Mouse (Mus musculus) hindbrain, embryonic 10.5 days (tissue): ENCODE measurements around the gene Runx2. TPM values are rescaled to one million over a fixed set of nuclear protein-coding genes. Genes with fewer than 3 reads are reported as not detected.

Experiments used
- DNase-seq: peaks from one replicate; pipeline ENCODE4 v3.0.0-alpha.2; 2017; ENCODE audit warnings: low spot score
- H3K27ac ChIP-seq: fragments of 300-500 bp; sonication (generic); 2 replicates; pipeline ENCODE4 v1.5.1; 2016; ENCODE audit warnings: mild to moderate bottlenecking, moderate library complexity
- H3K27me3 ChIP-seq: fragments of 300-500 bp; sonication (generic); 2 replicates; pipeline ENCODE4 v1.6.1; 2016; ENCODE audit warnings: mild to moderate bottlenecking; ENCODE audit not compliant: poor library complexity, insufficient read depth, severe bottlenecking
- H3K36me3 ChIP-seq: fragments of 300-500 bp; sonication (generic); 2 replicates; pipeline ENCODE4 v1.6.1; 2016; ENCODE audit warnings: mild to moderate bottlenecking, moderate library complexity
- H3K4me1 ChIP-seq: fragments of 300-500 bp; sonication (generic); replicated peaks from 2 replicates; pipeline ENCODE4 v1.6.1; 2016; ENCODE audit warnings: mild to moderate bottlenecking
- H3K4me3 ChIP-seq: fragments of 300-500 bp; sonication (generic); 2 replicates; pipeline ENCODE4 v1.5.1; 2016; ENCODE audit warnings: mild to moderate bottlenecking, moderate library complexity
- H3K9me3 ChIP-seq: fragments of 300-500 bp; sonication (generic); 2 replicates; pipeline ENCODE4 v1.6.1; 2016; ENCODE audit warnings: mild to moderate bottlenecking, moderate library complexity
- WGBS: fragments of 180-500 bp; shearing (Covaris S2); methylation state at CpG from one replicate; pipeline ENCODE4 v1.1.7; 2016; 5-methylcytosine and 5-hydroxymethylcytosine counted together
- polyA plus RNA-seq: library from polyadenylated mRNA; unstranded; fragments of >200 nt; fragmentation: Nextera tagmentation; extraction: Ambion mirVana; gene quantifications from 2 replicates; pipeline ENCODE4 v1.2.1, GENCODE M21; 2016

Gene Runx2
- polyA plus RNA-seq, 1 experiment from 2014 or later = 0.52 TPM

GRCm38 (mm10) chr17:44506524-44506923, 308.1 kb downstream of the Runx2 start:
- Histone ChIP-seq H3K27ac (no peak overlapping the region), H3K9me3 (no peaks in the 10 kb centered on the region), H3K4me1 (peaks cover 23% of the 10 kb centered on the region), H3K36me3 (no peaks in the 10 kb centered on the region), H3K4me3 (no peak overlapping the region), H3K27me3 (peaks cover 9% of the 10 kb centered on the region; the same call in 1 of the 2 replicates)
- peak; percentile 69 for DNase-seq
- 61% methylated on average over 3 of the region's 3 CpGs for WGBS

- WGBS = 89% methylated on average over 10 of the region's 10 CpGs
- Histone ChIP-seq H3K4me3 (no peak overlapping the region), H3K4me1 (peaks cover 20% of the 10 kb centered on the region)
These were observed 309.7 kb downstream of the Runx2 start for GRCm38 (mm10) chr17:44504794-44505317.

GRCm38 (mm10) chr17:44502176-44502575, 312.4 kb downstream of the Runx2 start:
- WGBS = 90% methylated on average over 5 of the region's 5 CpGs
- H3K9me3 ChIP-seq = peaks cover 5% of the 10 kb centered on the region; the same call in 1 of the 2 replicates
- no peak overlapping the region for H3K27ac ChIP-seq
- no peak for DNase-seq
- no peaks in the 10 kb centered on the region for H3K36me3 ChIP-seq
- H3K4me1 ChIP-seq = peaks cover 6% of the 10 kb centered on the region; the same call in 1 of the 2 replicates
- H3K27me3 ChIP-seq = peaks cover 5% of the 10 kb centered on the region; the same call in 1 of the 2 replicates
- H3K4me3 ChIP-seq = no peak overlapping the region

More at GRCm38 (mm10) chr17:44504794-44505317, 309.7 kb downstream of the Runx2 start:
- DNase-seq = no peak
- H3K27me3 ChIP-seq = peaks cover 9% of the 10 kb centered on the region; the same call in 1 of the 2 replicates
- H3K36me3 ChIP-seq = no peaks in the 10 kb centered on the region
- H3K9me3 ChIP-seq = no peaks in the 10 kb centered on the region
- no peak overlapping the region for H3K27ac ChIP-seq

GRCm38 (mm10) chr17:44500306-44500899, 314.2 kb downstream of the Runx2 start:
- Histone ChIP-seq H3K27me3 (peaks cover 5% of the 10 kb centered on the region; the same call in 1 of the 2 replicates), H3K4me1 (no peaks in the 10 kb centered on the region), H3K4me3 (no peak overlapping the region), H3K27ac (no peak overlapping the region), H3K9me3 (peaks cover 5% of the 10 kb centered on the region; the same call in 1 of the 2 replicates), H3K36me3 (no peaks in the 10 kb centered on the region)
- WGBS = 87% methylated on average over 11 of the region's 11 CpGs
- no peak for DNase-seq

- Histone ChIP-seq H3K27ac (no peak overlapping the region), H3K27me3 (no peaks in the 10 kb centered on the region), H3K36me3 (no peaks in the 10 kb centered on the region), H3K4me3 (no peak overlapping the region), H3K4me1 (no peaks in the 10 kb centered on the region; the same call in 1 of the 2 replicates), H3K9me3 (no peaks in the 10 kb centered on the region)
- no peak for DNase-seq
- WGBS = 78% methylated on average over 11 of the region's 11 CpGs
These were observed 324.3 kb downstream of the Runx2 start for GRCm38 (mm10) chr17:44490164-44490794.

GRCm38 (mm10) chr17:44489346-44489745, 325.3 kb downstream of the Runx2 start:
- Histone ChIP-seq H3K4me3 (no peak overlapping the region), H3K9me3 (no peaks in the 10 kb centered on the region), H3K27me3 (no peaks in the 10 kb centered on the region), H3K36me3 (no peaks in the 10 kb centered on the region), H3K4me1 (no peaks in the 10 kb centered on the region; the same call in 1 of the 2 replicates), H3K27ac (no peak overlapping the region)
- no peak for DNase-seq
- WGBS = 89% methylated on average over 6 of the region's 6 CpGs

- Histone ChIP-seq H3K9me3 (no peaks in the 10 kb centered on the region), H3K27ac (no peak overlapping the region), H3K4me1 (no peaks in the 10 kb centered on the region; the same call in 1 of the 2 replicates), H3K36me3 (no peaks in the 10 kb centered on the region), H3K27me3 (no peaks in the 10 kb centered on the region), H3K4me3 (no peak overlapping the region)
- DNase-seq = no peak
- WGBS = 83% methylated on average over 10 of the region's 10 CpGs
These were observed 326.9 kb downstream of the Runx2 start for GRCm38 (mm10) chr17:44487514-44488244.

- DNase-seq = no peak
- whole genome bisulfite sequencing = 88% methylated on average over 5 of the region's 5 CpGs
- Histone ChIP-seq H3K27ac (no peak overlapping the region), H3K9me3 (no peaks in the 10 kb centered on the region), H3K4me3 (no peak overlapping the region), H3K27me3 (no peaks in the 10 kb centered on the region), H3K36me3 (no peaks in the 10 kb centered on the region), H3K4me1 (no peaks in the 10 kb centered on the region; the same call in 1 of the 2 replicates)
These were observed 329.3 kb downstream of the Runx2 start for GRCm38 (mm10) chr17:44485337-44485736.

- Histone ChIP-seq H3K36me3 (no peaks in the 10 kb centered on the region), H3K27ac (no peak overlapping the region), H3K9me3 (no peaks in the 10 kb centered on the region), H3K4me3 (no peak overlapping the region), H3K27me3 (no peaks in the 10 kb centered on the region), H3K4me1 (0 out of 2 replicates have a peak, but pooled peaks cover under 1% of the 10 kb centered on the region)
- 52% methylated on average over 5 of the region's 5 CpGs for WGBS
- no peak for DNase-seq
These were observed 334.7 kb downstream of the Runx2 start for GRCm38 (mm10) chr17:44479918-44480317.

- WGBS = 80% methylated on average over 4 of the region's 4 CpGs
- Histone ChIP-seq H3K36me3 (no peaks in the 10 kb centered on the region), H3K4me3 (no peak overlapping the region), H3K9me3 (no peaks in the 10 kb centered on the region), H3K4me1 (0 out of 2 replicates have a peak, but pooled peaks cover 4% of the 10 kb centered on the region), H3K27ac (no peak overlapping the region), H3K27me3 (no peaks in the 10 kb centered on the region)
- DNase-seq = no peak
These were observed 335.1 kb downstream of the Runx2 start for GRCm38 (mm10) chr17:44479491-44479890.

GRCm38 (mm10) chr17:44475910-44476309, 338.7 kb downstream of the Runx2 start:
- no peak overlapping the region for H3K27ac ChIP-seq
- WGBS = 96% methylated on average over 8 of the region's 8 CpGs

GRCm38 (mm10) chr17:44474280-44474679, 340.3 kb downstream of the Runx2 start:
- no peaks in the 10 kb centered on the region for H3K36me3 ChIP-seq
- no peak overlapping the region for H3K27ac ChIP-seq
- H3K27me3 ChIP-seq = no peaks in the 10 kb centered on the region
- DNase-seq = no peak
- no peak overlapping the region for H3K4me3 ChIP-seq
- no peaks in the 10 kb centered on the region for H3K9me3 ChIP-seq
- WGBS = 68% methylated on average over 3 of the region's 3 CpGs
- H3K4me1 ChIP-seq = 0 out of 2 replicates have a peak, but pooled peaks cover 5% of the 10 kb centered on the region

More at GRCm38 (mm10) chr17:44475910-44476309, 338.7 kb downstream of the Runx2 start:
- DNase-seq = no peak
- 0 out of 2 replicates have a peak, but pooled peaks cover 5% of the 10 kb centered on the region for H3K4me1 ChIP-seq
- no peaks in the 10 kb centered on the region for H3K9me3 ChIP-seq
- no peak overlapping the region for H3K4me3 ChIP-seq
- no peaks in the 10 kb centered on the region for H3K27me3 ChIP-seq
- H3K36me3 ChIP-seq = no peaks in the 10 kb centered on the region
